Mouse (Mus musculus) layer of hippocampus, postnatal 10 days (tissue): Measurements from ENCODE around the gene Rexo4. TPM values are rescaled to one million over a fixed set of nuclear protein-coding genes. Genes with fewer than 3 reads are reported as not detected.

Source experiments
- DNase-seq, 2 experiments: peaks; one replicate each; pipeline ENCODE4 v3.0.0; 2021; ENCODE audit warnings: low spot score in 2 of 2
- total RNA-seq, 2 experiments: library from RNA; stranded (reverse); gene quantifications; 2 replicates each; pipeline ENCODE4 v1.2.3; 2021

Rexo4 gene
- total RNA-seq, 2 experiments from 2014 or later: 49.2 to 51.9 TPM

- no peak for DNase-seq
These were observed 13.8 kb downstream of the Rexo4 start for GRCm38 (mm10) chr2:26950411-26950810.

DNA sequence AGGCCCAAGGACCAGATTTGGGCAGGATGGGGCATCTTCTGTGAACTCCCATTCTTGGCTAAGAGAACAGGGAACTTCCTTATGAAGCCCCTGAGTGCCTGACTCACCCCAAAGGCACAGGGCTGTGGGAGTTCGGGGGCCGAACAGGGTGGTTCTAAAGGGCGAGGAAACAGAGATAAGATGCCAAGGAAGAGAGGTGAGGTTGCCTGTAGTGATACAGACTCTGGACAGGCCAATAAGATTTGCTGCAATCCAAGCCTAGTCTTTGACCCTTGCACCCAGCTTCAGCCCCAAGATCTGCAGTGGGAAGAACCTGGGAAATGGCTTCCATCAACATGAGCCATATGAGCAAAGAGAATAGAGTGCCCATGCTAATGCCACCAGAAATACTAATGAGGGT is 20.9 kb downstream of the Rexo4 start:
- no peak for DNase-seq

- DNase-seq: no peak
These were observed 22.6 kb downstream of the Rexo4 start for GRCm38 (mm10) chr2:26941539-26941938.

GRCm38 (mm10) chr2:26936425-26936824 is 27.8 kb downstream of the Rexo4 start:
- no peak for DNase-seq

DNA sequence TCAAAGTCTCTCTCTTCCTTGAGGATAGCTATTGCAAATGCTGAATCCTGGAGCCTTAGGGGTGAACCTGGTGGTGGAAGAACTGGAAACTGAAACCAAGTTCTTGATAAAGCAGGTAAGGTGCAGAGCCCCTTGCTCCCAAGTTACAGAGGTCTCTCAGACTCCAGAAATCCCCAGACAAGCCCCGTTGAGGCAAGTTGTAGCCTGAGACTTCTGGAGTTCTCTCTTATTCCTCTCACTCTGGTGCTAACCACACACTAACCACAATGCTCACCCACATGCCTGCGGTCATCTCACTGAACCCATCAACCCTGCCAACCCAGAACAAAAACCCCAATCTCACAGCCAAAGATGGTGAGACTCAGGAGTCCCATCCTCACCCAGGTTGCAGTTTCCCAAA is 28.9 kb downstream of the Rexo4 start:
- DNase-seq: no peak

DNA sequence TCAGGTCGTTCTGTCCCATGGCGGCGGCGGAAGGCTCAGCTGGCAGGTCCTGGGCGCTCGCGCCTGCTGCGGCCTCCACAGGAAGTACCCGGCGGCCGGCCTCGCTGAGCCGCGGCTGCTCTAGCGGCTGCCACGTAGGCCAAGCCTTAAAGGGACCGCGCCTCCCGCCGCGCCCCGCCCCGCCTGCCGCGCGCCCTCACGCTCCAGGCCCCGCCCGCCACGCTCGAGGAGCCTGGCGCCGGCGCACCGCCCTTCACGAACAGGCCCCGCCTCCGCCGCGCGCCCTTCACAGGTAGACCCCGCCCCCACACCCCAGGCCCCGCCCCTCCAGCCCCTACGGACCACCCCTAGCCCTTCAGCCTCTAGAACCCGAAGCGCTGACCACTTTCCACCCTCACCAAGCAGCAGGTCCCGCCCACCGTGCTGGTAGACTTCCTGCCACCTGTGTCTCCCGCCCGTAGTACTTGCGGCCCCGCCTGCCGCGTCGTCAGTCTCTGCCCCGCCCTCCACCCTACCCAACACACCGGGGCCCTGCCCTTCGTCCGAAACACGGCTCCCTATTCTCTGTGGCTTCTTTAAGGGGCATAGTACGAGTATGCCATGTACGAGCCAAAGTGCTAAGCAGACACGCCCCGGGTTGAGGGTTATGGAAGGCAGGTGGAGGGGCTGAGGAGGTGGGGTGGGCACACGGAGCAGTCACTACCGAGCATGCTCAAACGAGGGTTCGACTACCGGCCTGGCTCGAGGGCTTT is 30.7 kb downstream of the Rexo4 start, which contains the start of the genes Surf4 and Stkld1:
Surf4 (minus strand) TSS at position 625 of the 752 bp plus-strand sequence.
Stkld1 (plus strand) TSS at position 744 of the 752 bp plus-strand sequence.
- DNase-seq: peak; percentile 84 to 92

- no peak for DNase-seq
These were observed 31.5 kb downstream of the Rexo4 start for GRCm38 (mm10) chr2:26932473-26933303.

DNA sequence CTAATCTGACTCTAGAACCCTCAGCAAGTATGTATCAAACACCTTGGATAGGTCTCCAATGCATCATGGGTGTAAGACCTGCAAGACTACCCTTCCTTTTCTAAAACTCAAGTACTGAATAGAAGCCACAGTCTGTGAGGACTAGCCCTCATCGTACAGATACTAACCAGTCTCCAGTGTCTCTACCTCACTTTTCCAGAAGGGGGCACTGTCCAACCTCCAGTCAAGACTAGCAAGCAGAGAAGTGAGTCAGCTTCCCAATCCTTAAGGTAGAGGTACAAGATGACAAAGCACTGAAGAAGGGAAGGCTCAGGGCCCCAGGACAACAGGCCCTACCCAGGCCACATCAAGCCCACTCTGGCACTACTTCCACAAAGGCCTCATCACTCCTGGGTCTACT is 33.8 kb downstream of the Rexo4 start:
- DNase-seq: peak; percentile 65 to 67

GRCm38 (mm10) chr2:26927745-26928476 is 36.3 kb downstream of the Rexo4 start:
- DNase-seq: no peak

DNA sequence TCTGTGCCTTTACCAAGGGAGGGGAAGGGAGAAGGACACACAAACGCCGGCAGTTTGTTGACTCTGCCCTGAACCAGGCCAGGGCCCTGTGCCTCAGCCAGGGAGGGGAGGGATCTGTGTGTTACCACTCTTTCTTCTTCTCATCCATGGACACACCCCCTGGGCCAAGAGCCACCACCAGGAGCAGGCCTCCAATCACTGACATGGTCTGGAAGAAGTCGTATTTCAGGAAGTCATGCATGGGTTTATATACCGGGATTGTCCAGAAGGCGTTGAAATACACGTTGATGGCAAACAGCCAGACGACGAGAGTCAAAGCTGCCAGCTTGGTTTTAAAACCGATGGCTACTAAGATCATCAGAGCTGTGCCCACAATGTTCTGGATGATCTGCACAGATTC is 42.4 kb downstream of the Rexo4 start:
- no peak for DNase-seq

GRCm38 (mm10) chr2:26920190-26920855 is 43.9 kb downstream of the Rexo4 start:
- no peak for DNase-seq

GRCm38 (mm10) chr2:26919684-26920083 is 44.5 kb downstream of the Rexo4 start:
- no peak for DNase-seq

DNA sequence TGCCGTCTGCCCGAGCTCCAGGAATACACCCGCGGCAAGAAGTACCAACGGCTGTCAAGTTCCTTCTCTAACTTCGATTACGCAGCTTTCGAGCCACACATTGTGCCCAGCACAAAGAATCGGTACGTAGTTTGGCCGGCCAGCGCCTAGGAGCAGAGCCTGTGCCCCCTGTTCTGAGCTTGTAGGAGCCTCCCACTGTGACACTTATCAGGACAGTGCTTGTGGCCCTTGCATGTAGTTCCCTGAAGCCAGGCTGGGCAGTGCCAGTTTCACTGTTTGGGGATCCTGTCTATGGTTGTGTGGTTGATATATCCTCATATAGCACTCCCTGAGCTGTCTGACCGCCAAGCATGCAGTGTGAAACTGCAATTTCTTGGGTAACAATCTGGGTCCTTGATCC is 47.4 kb downstream of the Rexo4 start:
- peak in 1 of 2 experiments; percentile 22 for DNase-seq

- DNase-seq: peak; percentile 81 to 82
These were observed 48.1 kb downstream of the Rexo4 start, which contains the start of the genes Surf2 and Surf1 for GRCm38 (mm10) chr2:26915927-26916728. Gene Surf2, plus strand, starts transcription at chr2:26916367. Gene Surf1, minus strand, starts transcription at chr2:26916530.

DNA sequence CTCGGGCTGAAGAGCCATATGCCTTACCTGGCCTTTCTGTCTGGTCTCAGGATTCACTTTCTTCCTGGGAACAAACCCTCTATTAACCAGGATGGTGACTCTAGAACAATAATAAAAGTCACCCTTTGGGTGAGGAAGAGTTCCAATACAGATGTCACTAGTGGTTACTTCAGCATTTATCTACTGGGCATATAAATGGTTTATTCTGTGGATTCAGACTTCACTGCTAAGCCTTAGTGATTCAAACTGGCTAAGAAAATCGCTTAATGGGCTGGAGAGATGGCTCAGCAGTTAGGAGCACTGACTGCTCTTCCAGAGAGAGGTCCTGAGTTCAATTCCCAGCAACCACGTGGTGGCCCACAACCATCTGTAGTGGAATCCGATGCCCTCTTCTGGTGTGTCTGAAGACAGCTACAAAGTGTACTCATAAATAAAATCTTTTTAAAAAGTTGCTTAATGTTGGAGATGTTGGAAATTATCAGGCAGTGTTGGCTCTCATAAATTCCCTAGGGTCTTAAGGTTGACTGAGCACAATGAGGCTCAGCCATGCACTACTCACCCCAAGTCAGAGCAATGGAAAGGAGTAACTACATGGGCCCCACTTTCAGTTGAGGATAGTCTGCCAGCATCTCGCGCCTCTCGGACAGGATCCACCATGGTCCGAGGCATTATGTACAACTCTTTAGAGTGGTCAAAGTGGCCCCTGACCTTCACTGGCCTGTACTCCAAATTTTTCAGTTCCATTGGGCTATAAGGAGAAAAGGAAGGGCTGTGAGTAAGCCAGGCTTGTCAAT is 49.8 kb downstream of the Rexo4 start:
- DNase-seq: no peak

- no peak for DNase-seq
These were observed 50.6 kb downstream of the Rexo4 start for GRCm38 (mm10) chr2:26913416-26914147.

- no peak for DNase-seq
These were observed 51.9 kb downstream of the Rexo4 start for GRCm38 (mm10) chr2:26912253-26912770.
